Mouse (Mus musculus) limb, embryonic 12.5 days (tissue): ENCODE measurements around the gene Tmem200a. TPM values are rescaled to one million over a fixed set of nuclear protein-coding genes. Genes with fewer than 3 reads are reported as not detected.
"Not testable (repeated sequence)": the region's sequence is repeated elsewhere in the genome, so short reads cannot be mapped to it uniquely, and the experiment has no call there.

Source experiments
- ATAC-seq: fragments of 200-750 bp; cut with Nextera tagmentation; 2 replicates; pipeline ENCODE4 v1.8.0; 2017; ENCODE audit warnings: low read depth, moderate TSS enrichment; ENCODE audit not compliant: insufficient number of reproducible peaks, insufficient read depth, low FRiP score, low TSS enrichment
- H3K27ac ChIP-seq: fragments of 300-500 bp; sonication (generic); 2 replicates; pipeline ENCODE4 v1.5.1; 2016; ENCODE audit warnings: mild to moderate bottlenecking, moderate library complexity
- H3K27me3 ChIP-seq: fragments of 300-500 bp; sonication (generic); 2 replicates; pipeline ENCODE4 v1.6.1; 2016; ENCODE audit warnings: mild to moderate bottlenecking, moderate library complexity
- H3K36me3 ChIP-seq: fragments of 300-500 bp; sonication (generic); 2 replicates; pipeline ENCODE4 v1.6.1; 2016; ENCODE audit warnings: mild to moderate bottlenecking, moderate library complexity
- H3K4me1 ChIP-seq: fragments of 300-500 bp; sonication (generic); replicated peaks from 2 replicates; pipeline ENCODE4 v1.6.1; 2016
- H3K4me2 ChIP-seq: fragments of 300-500 bp; sonication (generic); 2 replicates; pipeline ENCODE4 v1.6.1; 2016; ENCODE audit warnings: mild to moderate bottlenecking, moderate library complexity
- H3K4me3 ChIP-seq: fragments of 300-500 bp; sonication (generic); replicated peaks from 2 replicates; pipeline ENCODE4 v1.5.1; 2016; ENCODE audit warnings: mild to moderate bottlenecking
- H3K9ac ChIP-seq: fragments of 300-500 bp; sonication (generic); replicated peaks from 2 replicates; pipeline ENCODE4 v1.6.1; 2016; ENCODE audit warnings: mild to moderate bottlenecking, moderate library complexity
- H3K9me3 ChIP-seq: fragments of 300-500 bp; sonication (generic); 2 replicates; pipeline ENCODE4 v1.6.1; 2016; ENCODE audit warnings: mild to moderate bottlenecking, moderate library complexity
- WGBS: fragments of 180-500 bp; shearing (Covaris S2); methylation state at CpG from one replicate; pipeline ENCODE4 v1.1.7; 2016; 5-methylcytosine and 5-hydroxymethylcytosine counted together
- polyA plus RNA-seq: library from polyadenylated mRNA; unstranded; fragments of >200 nt; fragmentation: Nextera tagmentation; extraction: Ambion mirVana; gene quantifications from 2 replicates; pipeline ENCODE4 v1.2.1, GENCODE M21; 2016

Tmem200a gene
- polyA plus RNA-seq, 1 experiment from 2014 or later: 12.4 TPM

DNA sequence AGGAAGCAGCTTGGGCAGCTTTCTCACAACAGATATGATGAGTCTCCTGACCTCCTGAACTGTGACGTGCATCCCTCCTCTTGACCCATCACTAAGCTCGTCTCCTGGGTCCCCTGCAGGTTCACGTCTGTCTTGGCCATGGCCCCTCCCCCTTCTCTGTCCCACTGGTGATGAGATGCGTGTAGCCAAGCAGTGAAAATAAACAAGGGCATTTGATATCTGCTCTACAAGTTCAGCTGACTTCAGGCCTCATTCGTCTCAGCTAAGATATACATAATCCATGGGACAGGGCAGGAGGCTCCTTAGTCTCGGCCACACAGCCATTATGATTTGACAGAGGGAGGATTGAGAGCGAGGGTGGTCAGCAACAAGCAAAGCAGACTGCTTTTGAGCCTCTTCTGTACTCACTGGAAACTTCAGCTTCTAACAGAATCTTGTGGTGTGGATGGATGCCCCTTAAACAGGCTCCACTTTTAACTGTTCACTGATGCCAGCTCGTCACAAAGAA is 149.9 kb downstream of the Tmem200a start:
- WGBS: 21% methylated on average over 8 of the region's 8 CpGs

DNA sequence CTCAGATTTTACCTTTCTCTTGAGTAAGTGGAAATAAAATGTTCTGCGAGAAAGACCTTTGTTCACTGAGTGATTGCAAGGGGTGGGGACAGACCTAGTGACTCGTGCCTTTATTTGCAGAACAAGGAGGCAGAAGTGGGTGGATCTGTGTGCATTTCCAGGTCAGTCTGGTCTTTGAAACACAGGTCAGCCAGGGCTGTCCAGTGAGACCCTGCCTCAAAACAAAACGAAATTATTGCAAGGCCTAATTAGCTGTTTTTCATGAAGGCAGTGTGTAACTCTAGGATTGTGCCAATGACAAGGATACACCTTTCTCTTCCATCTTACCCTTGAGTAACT is 150.4 kb downstream of the Tmem200a start:
- 8% methylated on average over 3 of the region's 3 CpGs for WGBS
- Histone ChIP-seq H3K27me3 (no peaks in the 10 kb centered on the region), H3K27ac (peak overlapping the region; percentile 91), H3K9me3 (no peaks in the 10 kb centered on the region), H3K4me3 (no peak overlapping the region), H3K9ac (no peak overlapping the region), H3K4me2 (peak overlapping the region; percentile 39; the same call in 1 of the 2 replicates), H3K36me3 (no peaks in the 10 kb centered on the region), H3K4me1 (peaks cover 51% of the 10 kb centered on the region)
- peak; percentile 16; the same call in 1 of the 2 replicates for ATAC-seq

More for the DNA sequence above, 149.9 kb downstream of the Tmem200a start:
- H3K9ac ChIP-seq: no peak overlapping the region
- H3K27ac ChIP-seq: peak overlapping the region; percentile 91
- H3K9me3 ChIP-seq: no peaks in the 10 kb centered on the region
- H3K4me2 ChIP-seq: peak overlapping the region; percentile 39
- H3K4me1 ChIP-seq: peaks cover 51% of the 10 kb centered on the region
- no peaks in the 10 kb centered on the region for H3K36me3 ChIP-seq
- H3K4me3 ChIP-seq: no peak overlapping the region
- ATAC-seq: peak; percentile 18; the same call in 1 of the 2 replicates
- H3K27me3 ChIP-seq: no peaks in the 10 kb centered on the region

DNA sequence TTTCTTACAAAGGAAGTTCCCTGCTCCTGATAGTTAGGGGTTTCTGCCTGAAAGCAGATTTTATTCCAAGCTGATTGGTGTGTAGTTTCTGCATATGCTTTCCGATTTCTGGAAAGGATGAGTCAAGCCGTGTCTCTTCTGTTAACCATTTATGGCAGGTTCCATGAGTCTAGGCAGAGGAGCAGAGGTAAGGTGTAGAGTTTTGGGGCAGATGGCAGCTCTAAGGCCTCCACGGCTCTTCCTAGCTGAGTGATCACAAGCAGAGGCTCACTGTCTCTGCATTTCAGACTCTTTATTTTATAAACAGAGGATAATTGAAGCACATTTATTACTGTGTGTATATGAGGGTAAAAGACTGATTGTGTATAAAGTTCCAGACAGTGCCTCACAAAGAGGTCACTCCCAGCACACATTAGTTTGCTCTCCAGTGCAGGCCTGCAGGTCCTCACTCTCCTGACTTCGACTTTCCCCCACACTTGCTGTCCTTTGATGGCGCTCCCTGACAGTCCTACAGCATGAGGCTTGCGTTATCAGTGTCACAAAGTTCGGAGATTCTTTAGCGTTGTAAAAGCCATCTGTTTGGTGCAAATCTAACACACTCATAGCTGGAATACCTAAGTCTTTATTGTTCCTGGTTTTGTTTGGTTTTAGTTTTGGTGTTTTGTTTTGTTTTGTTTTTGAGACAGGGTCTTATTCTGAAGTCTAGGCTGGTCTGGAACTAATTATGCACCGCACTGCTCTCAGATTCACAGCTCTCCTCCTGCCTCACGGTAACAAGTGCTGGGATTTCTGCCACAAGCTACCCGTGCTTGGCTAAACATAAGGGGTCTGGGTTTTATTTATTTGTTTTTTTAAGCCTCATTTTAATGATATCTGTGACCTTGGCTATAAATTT is 151.1 kb downstream of the Tmem200a start:
- no peak overlapping the region for H3K4me3 ChIP-seq
- peak overlapping the region; percentile 91 for H3K27ac ChIP-seq
- WGBS: 19% methylated on average over 11 of the region's 11 CpGs
- H3K27me3 ChIP-seq: no peaks in the 10 kb centered on the region
- H3K4me2 ChIP-seq: no peak overlapping the region
- no peak overlapping the region for H3K9ac ChIP-seq
- peaks cover 51% of the 10 kb centered on the region for H3K4me1 ChIP-seq
- ATAC-seq: peak; percentile 58; the same call in 1 of the 2 replicates
- no peaks in the 10 kb centered on the region for H3K9me3 ChIP-seq
- no peaks in the 10 kb centered on the region for H3K36me3 ChIP-seq

DNA sequence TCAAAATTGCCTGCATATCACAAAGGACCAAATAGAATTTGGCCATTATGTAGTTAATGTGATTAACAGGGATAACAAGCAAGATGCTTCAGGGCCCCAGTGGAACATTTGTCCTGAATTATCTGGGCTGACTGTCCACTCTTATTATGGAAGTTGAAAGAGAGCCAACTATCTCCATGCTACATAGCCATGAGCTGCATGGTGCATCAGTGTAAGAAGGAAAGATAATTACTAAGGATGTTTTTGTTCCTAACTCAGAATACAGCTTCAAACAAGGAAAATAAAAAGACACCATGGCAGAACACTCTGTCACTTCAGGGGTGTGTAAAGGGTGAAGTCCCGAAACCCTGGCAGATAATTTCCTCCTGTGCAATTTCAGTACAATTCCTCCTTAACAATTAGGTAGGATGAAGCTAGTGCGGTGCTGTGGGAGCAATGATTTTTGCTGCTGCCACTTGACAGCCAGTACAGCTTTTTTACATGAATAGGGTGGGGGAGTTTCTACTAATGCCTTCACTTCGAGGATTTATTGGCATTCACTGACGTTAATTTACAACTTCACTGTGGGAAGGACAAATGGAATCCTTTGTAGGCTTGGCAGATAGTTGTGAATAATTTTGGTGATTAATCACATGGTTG is 158.1 kb downstream of the Tmem200a start:
- ATAC-seq: no peak
- no peaks in the 10 kb centered on the region for H3K4me1 ChIP-seq
- no peaks in the 10 kb centered on the region for H3K27me3 ChIP-seq

DNA sequence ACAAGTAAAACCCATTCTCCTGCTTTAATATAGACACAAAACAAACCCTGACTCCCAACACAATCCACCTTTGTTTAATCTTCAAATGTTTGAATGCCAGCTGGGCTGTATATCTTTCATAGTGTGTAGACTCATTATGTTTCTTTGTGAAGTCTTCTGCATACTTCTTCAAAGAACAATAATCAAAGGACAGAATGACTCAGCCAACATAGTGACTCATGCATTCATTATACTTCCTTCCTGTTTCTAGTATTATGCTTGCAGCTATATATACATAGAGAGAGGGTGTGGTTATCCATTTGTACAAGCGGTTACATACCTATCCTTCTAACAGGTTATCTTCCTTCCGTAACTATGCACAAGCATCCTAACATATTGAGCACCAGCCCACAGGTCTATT is 160.7 kb downstream of the Tmem200a start:
- ATAC-seq: no peak
- no peaks in the 10 kb centered on the region for H3K36me3 ChIP-seq
- H3K9ac ChIP-seq: no peak overlapping the region
- H3K4me2 ChIP-seq: no peak overlapping the region
- H3K27ac ChIP-seq: no peak overlapping the region
- no peaks in the 10 kb centered on the region for H3K27me3 ChIP-seq
- H3K4me1 ChIP-seq: no peaks in the 10 kb centered on the region
- H3K9me3 ChIP-seq: no peaks in the 10 kb centered on the region
- H3K4me3 ChIP-seq: no peak overlapping the region
- WGBS: 100% methylated on average over 2 of the region's 2 CpGs

More for the DNA sequence above, 158.1 kb downstream of the Tmem200a start:
- 16% methylated on average over 4 of the region's 4 CpGs for WGBS
- Histone ChIP-seq H3K4me2 (no peak overlapping the region), H3K27ac (no peak overlapping the region), H3K36me3 (no peaks in the 10 kb centered on the region), H3K9me3 (no peaks in the 10 kb centered on the region), H3K4me3 (no peak overlapping the region), H3K9ac (no peak overlapping the region)

DNA sequence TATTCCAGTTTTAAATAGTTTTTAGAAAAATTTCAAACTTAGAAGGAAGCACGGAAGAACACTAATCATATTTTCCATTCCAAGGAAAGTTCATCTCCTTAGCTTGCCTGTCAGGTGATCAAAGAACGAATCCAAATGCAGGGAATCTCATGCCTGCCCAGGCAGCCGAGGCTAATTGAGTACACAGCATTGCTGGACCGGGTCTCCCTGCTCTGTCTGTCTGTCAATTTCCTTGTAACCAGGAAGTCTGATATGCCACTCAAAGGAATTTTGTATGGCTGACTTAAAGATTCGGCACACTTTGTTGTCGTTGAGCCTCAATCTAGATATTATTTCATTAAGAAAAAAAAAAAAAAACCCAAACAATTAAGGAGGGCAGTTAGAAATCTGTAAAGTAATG is 168.6 kb downstream of the Tmem200a start:
- no peak for ATAC-seq
- Histone ChIP-seq H3K9ac (no peak overlapping the region), H3K9me3 (no peaks in the 10 kb centered on the region), H3K27me3 (no peaks in the 10 kb centered on the region), H3K4me3 (no peak overlapping the region), H3K27ac (no peak overlapping the region), H3K4me2 (no peak overlapping the region), H3K36me3 (no peaks in the 10 kb centered on the region), H3K4me1 (no peaks in the 10 kb centered on the region)
- WGBS: 48% methylated on average over 6 of the region's 6 CpGs

DNA sequence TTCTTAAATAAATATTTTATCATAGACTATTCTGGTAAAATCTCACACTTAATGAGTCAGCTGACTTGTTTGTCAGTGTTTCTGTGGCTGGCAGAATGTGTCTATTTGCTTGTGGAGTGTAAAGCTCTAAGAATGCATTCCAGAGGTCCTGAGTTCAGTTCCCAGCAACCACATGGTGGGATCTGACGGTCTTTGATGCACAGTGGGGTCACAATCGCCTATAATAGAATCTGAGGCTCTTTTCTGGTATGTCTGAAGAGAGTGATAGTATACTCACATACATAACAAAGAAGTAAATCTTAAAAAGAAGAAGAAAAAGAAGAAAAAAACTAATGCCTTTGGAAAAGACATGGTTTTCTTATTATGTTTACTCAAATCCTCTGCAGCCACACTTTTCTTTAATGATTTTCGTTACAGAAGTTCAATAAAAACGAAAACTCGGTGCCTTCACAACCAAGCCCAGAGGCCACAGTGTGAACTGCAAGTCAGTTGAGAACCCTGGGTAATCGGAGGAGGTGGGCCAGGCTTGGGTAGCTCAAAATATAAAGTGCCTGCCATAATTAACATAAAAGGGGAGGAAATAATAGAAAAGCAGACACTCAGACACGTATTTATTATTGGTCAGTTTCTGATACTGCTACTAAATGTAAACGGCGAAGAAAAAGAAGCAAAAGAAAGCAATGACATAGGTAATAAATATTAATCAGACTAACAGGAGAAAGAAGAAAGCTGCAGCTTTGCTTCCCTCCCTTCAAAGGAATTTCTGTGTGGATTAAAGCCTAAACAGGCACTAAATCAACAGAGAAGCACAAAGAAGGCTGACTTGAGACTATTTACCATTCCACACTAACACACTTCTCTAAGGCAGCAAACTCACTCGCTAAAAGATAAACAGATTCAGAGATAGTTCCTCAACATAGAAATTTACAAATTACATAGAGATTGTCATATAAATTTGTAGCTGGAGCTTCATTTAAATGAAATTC is 170.5 kb downstream of the Tmem200a start:
- no peak overlapping the region for H3K9ac ChIP-seq
- H3K27ac ChIP-seq: no peak overlapping the region
- H3K4me1 ChIP-seq: no peaks in the 10 kb centered on the region
- no peaks in the 10 kb centered on the region for H3K27me3 ChIP-seq
- 45% methylated on average over 10 of the region's 10 CpGs for WGBS
- H3K9me3 ChIP-seq: no peaks in the 10 kb centered on the region
- no peak for ATAC-seq
- no peak overlapping the region for H3K4me3 ChIP-seq
- H3K4me2 ChIP-seq: no peak overlapping the region
- no peaks in the 10 kb centered on the region for H3K36me3 ChIP-seq

DNA sequence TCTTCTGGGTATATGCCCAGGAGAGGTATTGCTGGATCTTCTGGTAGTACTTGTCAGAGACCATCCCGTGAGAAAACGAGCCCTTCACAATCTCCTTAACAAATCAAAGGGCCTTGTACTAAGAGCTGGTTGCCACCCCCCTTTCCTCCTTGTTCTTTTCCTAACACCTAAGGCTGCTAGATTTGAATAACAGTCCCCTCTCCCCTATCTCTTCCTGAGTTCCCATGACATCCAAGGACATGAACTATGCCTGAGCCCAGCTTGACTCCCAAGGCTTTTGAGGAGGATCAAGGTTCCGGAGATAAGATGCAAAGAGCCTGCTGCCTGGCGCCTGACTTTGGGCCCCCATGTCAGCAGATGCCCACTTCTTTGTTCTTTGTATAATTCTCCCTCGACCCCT is 184.7 kb downstream of the Tmem200a start:
- not testable (repeated sequence) for H3K4me1 ChIP-seq, H3K4me3 ChIP-seq, H3K9ac ChIP-seq, H3K27me3 ChIP-seq, H3K4me2 ChIP-seq, H3K9me3 ChIP-seq, H3K36me3 ChIP-seq, H3K27ac ChIP-seq, ATAC-seq
- WGBS: 90% methylated on average over 5 of the region's 5 CpGs

DNA sequence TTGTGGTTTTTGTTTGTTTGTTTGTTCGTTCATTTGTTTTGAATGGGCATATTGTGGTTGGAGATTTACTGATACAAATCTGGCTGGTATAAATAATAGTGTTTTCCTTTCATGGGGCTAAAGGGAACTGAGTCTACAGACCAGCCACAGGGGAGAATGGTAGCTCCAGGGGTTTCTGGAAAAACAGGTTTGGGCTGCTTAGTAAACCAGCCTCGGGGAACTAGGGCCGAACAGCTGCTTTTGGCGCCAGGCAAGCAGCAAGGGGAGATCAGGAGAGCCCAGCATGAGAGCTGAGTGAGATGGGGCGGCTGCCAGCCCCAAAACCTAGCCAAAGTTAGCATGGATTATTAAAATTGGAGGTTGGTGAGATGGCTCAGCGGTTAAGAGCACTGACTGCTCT is 191.6 kb downstream of the Tmem200a start:
- no peak overlapping the region for H3K27ac ChIP-seq
- no peak overlapping the region for H3K4me2 ChIP-seq
- H3K36me3 ChIP-seq: no peaks in the 10 kb centered on the region
- no peak overlapping the region for H3K4me3 ChIP-seq
- no peak overlapping the region for H3K9ac ChIP-seq
- ATAC-seq: no peak
- no peaks in the 10 kb centered on the region for H3K27me3 ChIP-seq
- 47% methylated on average over 6 of the region's 6 CpGs for WGBS
- H3K9me3 ChIP-seq: no peaks in the 10 kb centered on the region
- peaks cover 8% of the 10 kb centered on the region for H3K4me1 ChIP-seq

DNA sequence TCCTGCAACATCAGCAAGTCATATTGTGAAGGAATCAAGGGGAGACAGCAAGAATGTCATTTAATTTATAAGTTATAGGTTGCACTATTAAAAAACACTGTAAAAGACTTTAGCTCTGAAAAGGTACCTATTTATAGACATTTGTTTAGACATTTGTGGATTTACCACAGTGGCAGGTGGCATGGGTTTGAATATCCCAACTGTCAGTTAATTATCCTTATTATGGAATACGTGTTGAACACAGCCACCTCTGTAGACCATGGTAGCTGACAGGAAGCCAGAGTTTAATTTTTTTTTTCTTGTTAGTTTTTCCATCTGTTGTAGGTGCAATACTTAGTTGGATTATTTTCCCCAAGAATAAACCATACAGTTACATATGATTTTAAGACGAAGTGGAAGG is 194.3 kb downstream of the Tmem200a start:
- no peak overlapping the region for H3K9ac ChIP-seq
- no peak overlapping the region for H3K4me2 ChIP-seq
- H3K27ac ChIP-seq: no peak overlapping the region
- no peaks in the 10 kb centered on the region for H3K27me3 ChIP-seq
- ATAC-seq: no peak
- no peak overlapping the region for H3K4me3 ChIP-seq
- no peaks in the 10 kb centered on the region for H3K36me3 ChIP-seq
- 90% methylated on average over 2 of the region's 2 CpGs for WGBS
- H3K4me1 ChIP-seq: peaks cover 5% of the 10 kb centered on the region; the same call in 1 of the 2 replicates
- no peaks in the 10 kb centered on the region for H3K9me3 ChIP-seq
